Mouse (Mus musculus): Measurements from ENCODE around the gene Hoxa10. TPM values are rescaled to one million over a fixed set of nuclear protein-coding genes. Genes with fewer than 3 reads are reported as not detected.

The Hoxa10 gene
- polyA plus RNA-seq, 1 experiment from 2014 or later = 15.6 TPM

- no peak for DNase-seq (ENCODE audit: low spot score)
- 47% methylated on average over 5 of the region's 5 CpGs for WGBS
- H3K27me3 ChIP-seq (replicated peaks; ENCODE audit: control insufficient read depth, insufficient read depth, low read length) = peaks cover 87% of the 10 kb centered on the region
- no peak for ATAC-seq (replicated peaks; ENCODE audit: low FRiP score, low TSS enrichment, low read depth)
- peaks cover 23% of the 10 kb centered on the region; the same call in 1 of the 2 replicates for H3K4me1 ChIP-seq (replicated peaks; ENCODE audit: control insufficient read depth, insufficient read depth, low read length)
- H3K27ac ChIP-seq (ENCODE audit: low read depth) = no peak overlapping the region
- H3K4me3 ChIP-seq (ENCODE audit: low read depth, low read length) = 0 out of 2 replicates have a peak overlapping the region, but pooled peaks have one; percentile 64
- H3K4me2 ChIP-seq (ENCODE audit: low read length) = 0 out of 2 replicates have a peak overlapping the region, but pooled peaks have one; percentile 78
- H3K9me3 ChIP-seq (ENCODE audit: control insufficient read depth, low read length) = no peaks in the 10 kb centered on the region
- no peak overlapping the region for H3K9ac ChIP-seq (ENCODE audit: low read length)
- H3K36me3 ChIP-seq (ENCODE audit: control insufficient read depth, insufficient read depth, low read length) = no peaks in the 10 kb centered on the region
Observed at GRCm38 (mm10) chr6:52214271-52214670, 26.4 kb downstream of the Hoxa10 start.

DNA sequence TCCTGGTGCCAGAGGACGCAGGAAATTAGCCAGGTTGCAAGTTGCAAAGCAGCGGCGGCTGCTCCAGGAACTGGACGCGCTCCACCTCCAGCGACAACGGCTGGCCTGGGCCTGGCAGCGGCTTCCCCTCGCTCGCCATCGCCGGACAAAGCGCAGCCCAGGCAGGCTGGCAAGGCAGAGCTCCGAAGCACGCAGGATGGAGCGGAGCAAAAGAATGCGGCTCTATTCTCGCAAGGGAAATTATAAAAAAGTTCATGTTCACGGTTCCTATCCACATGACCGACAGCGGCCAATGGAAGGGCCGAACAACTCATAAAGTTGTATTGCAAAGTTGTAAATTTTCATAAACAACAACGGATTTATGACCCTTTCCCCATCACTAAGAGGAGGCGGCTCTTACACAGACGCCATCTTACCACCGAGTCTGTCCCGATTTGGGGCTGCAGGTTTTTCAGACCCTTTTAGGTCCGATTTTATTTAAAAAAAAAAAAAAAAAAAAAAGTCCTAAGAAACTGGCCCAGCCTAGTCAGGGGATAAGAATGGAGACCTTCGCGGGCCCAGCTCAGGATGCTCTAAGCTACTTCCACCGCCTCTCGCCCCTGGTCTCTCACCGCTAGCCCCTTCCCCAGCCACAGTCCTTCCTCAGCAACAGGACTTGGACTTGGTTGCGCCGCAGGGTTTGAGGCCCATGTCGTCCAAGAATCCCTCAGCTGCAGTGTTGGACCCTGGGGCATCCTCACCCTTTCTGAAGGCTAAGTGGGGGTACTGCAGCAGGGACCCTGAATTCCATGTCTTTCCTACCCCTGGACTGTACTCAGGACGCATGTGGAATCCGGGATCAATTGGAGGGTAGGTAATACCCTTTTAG, 27.3 kb downstream of the Hoxa10 start, which contains the start of the genes Hoxa3 and Gm28308:
Gene Hoxa3, minus strand, starts transcription at position 218 of the 868 bp plus-strand sequence.
Gene Gm28308, minus strand, starts transcription at position 221 of the 868 bp plus-strand sequence.
- DNase-seq (ENCODE audit: low spot score) = peak; percentile 78
- peak within 1 kb of the TSS; percentile 78 for H3K4me2 ChIP-seq (ENCODE audit: low read length)
- peak within 1 kb of the TSS; percentile 69 for H3K9ac ChIP-seq (ENCODE audit: low read length)
- WGBS = 5% methylated on average over 38 of the region's 38 CpGs
- peaks cover 30% of the 10 kb centered on the region for H3K4me1 ChIP-seq (replicated peaks; ENCODE audit: control insufficient read depth, insufficient read depth, low read length)
- H3K4me3 ChIP-seq (ENCODE audit: low read depth, low read length) = peak within 1 kb of the TSS; percentile 64
- peak; percentile 36; the same call in 1 of the 2 replicates for ATAC-seq (replicated peaks; ENCODE audit: low FRiP score, low TSS enrichment, low read depth)
- H3K27me3 ChIP-seq (replicated peaks; ENCODE audit: control insufficient read depth, insufficient read depth, low read length) = peaks cover 86% of the 10 kb centered on the region
- H3K36me3 ChIP-seq (ENCODE audit: control insufficient read depth, insufficient read depth, low read length) = no peaks in the 10 kb centered on the region
- peak within 1 kb of the TSS; percentile 87 for H3K27ac ChIP-seq (ENCODE audit: low read depth)
- H3K9me3 ChIP-seq (ENCODE audit: control insufficient read depth, low read length) = no peaks in the 10 kb centered on the region

DNA sequence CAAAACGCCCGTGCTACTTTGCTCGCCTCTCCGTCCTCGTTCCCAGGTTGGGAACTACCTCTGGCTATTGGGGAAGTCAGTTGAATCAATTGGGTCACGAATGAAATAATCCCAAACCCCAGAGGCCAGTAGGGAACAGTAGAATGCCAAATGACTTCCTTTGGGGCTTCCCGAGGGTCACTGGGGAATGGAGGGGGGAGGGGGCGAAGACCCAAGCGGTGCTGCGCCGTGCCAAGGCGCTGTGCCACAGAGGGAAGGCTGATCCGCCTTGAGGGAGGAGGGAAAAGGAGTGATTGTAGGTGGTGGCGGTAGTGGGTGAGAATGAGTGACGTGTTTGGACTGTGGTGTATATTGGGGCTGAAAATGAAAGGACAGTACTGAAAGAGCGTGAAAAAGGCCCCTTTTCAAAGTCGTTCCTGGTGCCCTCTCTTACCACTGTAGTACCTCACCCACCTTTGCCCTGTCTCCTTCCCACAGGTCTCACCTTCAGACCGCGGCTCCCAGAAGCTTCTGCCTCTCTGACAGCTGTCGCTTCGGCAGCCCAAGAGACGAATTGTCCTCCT, 28.0 kb downstream of the Hoxa10 start:
- no peaks in the 10 kb centered on the region for H3K9me3 ChIP-seq (ENCODE audit: control insufficient read depth, low read length)
- H3K27me3 ChIP-seq (replicated peaks; ENCODE audit: control insufficient read depth, insufficient read depth, low read length) = peaks cover 81% of the 10 kb centered on the region
- H3K27ac ChIP-seq (ENCODE audit: low read depth) = peak overlapping the region; percentile 87
- DNase-seq (ENCODE audit: low spot score) (peak; percentile 75), ATAC-seq (replicated peaks; ENCODE audit: low FRiP score, low TSS enrichment, low read depth) (no peak)
- WGBS = 5% methylated on average over 22 of the region's 22 CpGs
- peak overlapping the region; percentile 64 for H3K4me3 ChIP-seq (ENCODE audit: low read depth, low read length)
- no peaks in the 10 kb centered on the region for H3K36me3 ChIP-seq (ENCODE audit: control insufficient read depth, insufficient read depth, low read length)
- peak overlapping the region; percentile 69 for H3K9ac ChIP-seq (ENCODE audit: low read length)
- H3K4me2 ChIP-seq (ENCODE audit: low read length) = peak overlapping the region; percentile 78
- H3K4me1 ChIP-seq (replicated peaks; ENCODE audit: control insufficient read depth, insufficient read depth, low read length) = peaks cover 32% of the 10 kb centered on the region

GRCm38 (mm10) chr6:52211961-52212360, 28.7 kb downstream of the Hoxa10 start:
- H3K27me3 ChIP-seq (replicated peaks; ENCODE audit: control insufficient read depth, insufficient read depth, low read length) = peaks cover 84% of the 10 kb centered on the region
- no peaks in the 10 kb centered on the region for H3K9me3 ChIP-seq (ENCODE audit: control insufficient read depth, low read length)
- H3K9ac ChIP-seq (ENCODE audit: low read length) = peak overlapping the region; percentile 69
- no peaks in the 10 kb centered on the region for H3K36me3 ChIP-seq (ENCODE audit: control insufficient read depth, insufficient read depth, low read length)
- ATAC-seq (replicated peaks; ENCODE audit: low FRiP score, low TSS enrichment, low read depth) (no peak), DNase-seq (ENCODE audit: low spot score) (peak; percentile 81)
- H3K4me3 ChIP-seq (ENCODE audit: low read depth, low read length) = peak overlapping the region; percentile 64
- H3K4me1 ChIP-seq (replicated peaks; ENCODE audit: control insufficient read depth, insufficient read depth, low read length) = peaks cover 34% of the 10 kb centered on the region
- 4% methylated on average over 13 of the region's 13 CpGs for WGBS
- peak overlapping the region; percentile 78 for H3K4me2 ChIP-seq (ENCODE audit: low read length)
- H3K27ac ChIP-seq (ENCODE audit: low read depth) = peak overlapping the region; percentile 87; the same call in 1 of the 2 replicates

- ATAC-seq (replicated peaks; ENCODE audit: low FRiP score, low TSS enrichment, low read depth) (peak; percentile 37), DNase-seq (ENCODE audit: low spot score) (peak; percentile 83)
- 2% methylated on average over 37 of the region's 37 CpGs for WGBS
- Histone ChIP-seq H3K4me2 (ENCODE audit: low read length) (peak overlapping the region; percentile 78), H3K36me3 (ENCODE audit: control insufficient read depth, insufficient read depth, low read length) (no peaks in the 10 kb centered on the region), H3K9ac (ENCODE audit: low read length) (peak overlapping the region; percentile 69), H3K4me3 (ENCODE audit: low read depth, low read length) (peak overlapping the region; percentile 64), H3K27ac (ENCODE audit: low read depth) (peak overlapping the region; percentile 87; the same call in 1 of the 2 replicates), H3K9me3 (ENCODE audit: control insufficient read depth, low read length) (no peaks in the 10 kb centered on the region), H3K4me1 (replicated peaks; ENCODE audit: control insufficient read depth, insufficient read depth, low read length) (peaks cover 38% of the 10 kb centered on the region), H3K27me3 (replicated peaks; ENCODE audit: control insufficient read depth, insufficient read depth, low read length) (peaks cover 80% of the 10 kb centered on the region)
Observed at GRCm38 (mm10) chr6:52211170-52211935, 29.3 kb downstream of the Hoxa10 start.

DNA sequence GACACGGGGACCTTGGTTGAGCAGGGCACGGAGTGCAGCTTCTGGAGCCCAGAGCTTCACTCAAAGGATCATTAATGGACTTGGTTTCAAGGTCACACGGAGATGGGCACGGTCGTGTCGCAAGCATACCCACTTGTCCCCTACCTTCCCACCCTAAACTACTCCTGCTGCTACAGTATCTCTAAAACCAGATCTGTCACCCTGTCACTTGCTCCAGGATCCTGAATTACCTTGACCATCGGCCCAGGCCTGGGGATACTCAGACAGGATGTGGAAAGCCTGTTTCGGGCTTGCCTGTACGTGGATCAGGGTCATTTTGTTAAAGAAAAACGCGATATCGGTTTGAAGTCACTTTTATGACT, 31.0 kb downstream of the Hoxa10 start:
- H3K4me3 ChIP-seq (ENCODE audit: low read depth, low read length) = peak overlapping the region; percentile 36

DNA sequence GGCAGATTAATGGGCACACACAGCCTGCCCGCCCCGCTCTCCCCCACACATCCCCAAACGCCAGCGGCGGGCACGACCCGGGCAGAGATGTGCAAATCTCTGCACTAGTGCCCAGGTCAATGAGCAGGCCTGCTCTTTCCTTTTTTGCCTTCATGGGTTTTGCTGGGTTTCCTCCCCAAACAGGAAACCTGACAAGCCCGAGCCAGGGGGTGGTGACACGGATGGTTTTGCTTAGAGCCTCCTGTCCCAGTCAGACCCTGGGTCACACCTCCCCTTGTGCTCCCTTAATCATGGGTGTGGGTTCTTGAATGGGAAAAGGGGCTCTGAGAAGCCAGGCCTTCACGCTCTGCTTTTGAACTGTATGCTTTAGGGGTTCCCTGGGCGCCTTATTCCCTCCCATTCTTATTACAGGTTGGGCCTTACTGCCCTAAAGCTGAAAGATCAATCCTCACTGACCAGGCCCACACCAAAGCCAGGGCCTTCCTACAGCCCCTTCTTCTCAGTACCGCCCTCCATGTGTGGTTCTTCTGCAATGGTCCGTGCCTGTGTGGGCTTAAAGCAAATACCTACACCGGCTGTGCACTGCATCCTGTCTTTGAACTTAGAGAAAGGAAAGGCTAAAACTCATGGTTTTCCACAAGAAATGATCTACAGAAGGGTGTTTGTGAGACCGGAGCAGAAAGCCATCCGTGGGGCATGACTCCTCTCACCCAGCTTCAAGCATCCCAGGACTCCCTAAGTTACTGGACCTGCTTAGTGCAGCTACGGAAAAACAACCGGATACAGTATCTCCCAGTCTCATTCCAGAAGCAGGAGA, 31.6 kb downstream of the Hoxa10 start:
- Histone ChIP-seq H3K4me2 (ENCODE audit: low read length) (peak overlapping the region; percentile 78), H3K36me3 (ENCODE audit: control insufficient read depth, insufficient read depth, low read length) (0 out of 2 replicates have a peak, but pooled peaks cover 4% of the 10 kb centered on the region), H3K9me3 (ENCODE audit: control insufficient read depth, low read length) (no peaks in the 10 kb centered on the region), H3K27me3 (replicated peaks; ENCODE audit: control insufficient read depth, insufficient read depth, low read length) (peaks cover 67% of the 10 kb centered on the region), H3K27ac (ENCODE audit: low read depth) (peak overlapping the region; percentile 57), H3K4me3 (ENCODE audit: low read depth, low read length) (peak overlapping the region; percentile 36), H3K9ac (ENCODE audit: low read length) (peak overlapping the region; percentile 51), H3K4me1 (replicated peaks; ENCODE audit: control insufficient read depth, insufficient read depth, low read length) (peaks cover 42% of the 10 kb centered on the region)
- ATAC-seq (replicated peaks; ENCODE audit: low FRiP score, low TSS enrichment, low read depth) (no peak), DNase-seq (ENCODE audit: low spot score) (peak; percentile 75)
- WGBS = 20% methylated on average over 18 of the region's 18 CpGs

More for the DNA sequence above, 31.0 kb downstream of the Hoxa10 start:
- no peak overlapping the region for H3K27ac ChIP-seq (ENCODE audit: low read depth)
- WGBS = 33% methylated on average over 12 of the region's 12 CpGs
- no peaks in the 10 kb centered on the region for H3K9me3 ChIP-seq (ENCODE audit: control insufficient read depth, low read length)
- H3K36me3 ChIP-seq (ENCODE audit: control insufficient read depth, insufficient read depth, low read length) = 0 out of 2 replicates have a peak, but pooled peaks cover 4% of the 10 kb centered on the region
- ATAC-seq (replicated peaks; ENCODE audit: low FRiP score, low TSS enrichment, low read depth) (no peak), DNase-seq (ENCODE audit: low spot score) (peak; percentile 67)
- H3K4me2 ChIP-seq (ENCODE audit: low read length) = peak overlapping the region; percentile 78
- H3K9ac ChIP-seq (ENCODE audit: low read length) = peak overlapping the region; percentile 51
- peaks cover 73% of the 10 kb centered on the region for H3K27me3 ChIP-seq (replicated peaks; ENCODE audit: control insufficient read depth, insufficient read depth, low read length)
- H3K4me1 ChIP-seq (replicated peaks; ENCODE audit: control insufficient read depth, insufficient read depth, low read length) = peaks cover 41% of the 10 kb centered on the region

All from intestine, embryonic 14.5 days (tissue).